In genomic region chr13:97145834-97146233, GRCm38 (mm10) we compare ENCODE assay signal across 10 mouse cellular contexts. TPM values are rescaled to one million over a fixed set of nuclear protein-coding genes. Genes with fewer than 3 reads are reported as not detected.
DNase-seq lines count a peak whose midpoint lies in the region; ATAC-seq and TF ChIP-seq lines count a peak whose summit lies in the region.
"Had no signal": no experiment of that assay in that cellular context is flagged by ENCODE, and none has a peak within 500 bp of the region (broad histone marks: within the 10 kb centered on the region; RNA-seq: fewer than 3 reads in every experiment).

No protein-coding gene starts in this region.

- WGBS in heart, postnatal 0 days: 56% methylated on average over 4 of the region's 4 CpGs

- H3K4me2 ChIP-seq in heart, postnatal 0 days (ENCODE audit: low read depth, low read length): no peak overlapping the region
- H3K4me2 ChIP-seq: embryonic facial prominence, embryonic 12.5 days; limb, embryonic 13.5 days had no signal

- ATAC-seq in heart, postnatal 0 days (ENCODE audit: insufficient read depth, low read depth): no peak

- no peak for TF ChIP-seq EP300 in heart, postnatal 0 days (IDR thresholded peaks at IDR 0.05; ENCODE audit: low read depth)

- peaks cover 61% of the 10 kb centered on the region for H3K36me3 ChIP-seq in heart, postnatal 0 days (replicated peaks; ENCODE audit: control insufficient read depth, insufficient read depth, low read length)

- peak; percentile 17 for DNase-seq in heart, postnatal 0 days (ENCODE audit: low spot score)
- no peak for DNase-seq in heart, adult 11 months
- peak; percentile 26 for DNase-seq in urinary bladder, postnatal 14 days (ENCODE audit: low spot score)
- no peak for DNase-seq in urinary bladder, postnatal 10 days (ENCODE audit: low spot score)
- peak; percentile 42 for DNase-seq in cerebellum, adult 9-10 months
- peak; percentile 80 for DNase-seq in induced T-regulatory cell, adult 2 months (ENCODE audit: low read depth)
- peak; percentile 84 for DNase-seq in retina, embryonic 14.5 days (ENCODE audit: low spot score)
- DNase-seq in urinary bladder, postnatal 4 days (ENCODE audit: low spot score in 2 of 2): no peak

- H3K27me3 ChIP-seq in heart, postnatal 0 days (ENCODE audit: control insufficient read depth, insufficient read depth, low read length): no peaks in the 10 kb centered on the region
- H3K27me3 ChIP-seq: embryonic facial prominence, embryonic 12.5 days; limb, embryonic 13.5 days had no signal

- no peaks in the 10 kb centered on the region for H3K4me1 ChIP-seq in heart, postnatal 0 days (ENCODE audit: control insufficient read depth, insufficient read depth)
- H3K4me1 ChIP-seq: embryonic facial prominence, embryonic 12.5 days; limb, embryonic 13.5 days had no signal

- no peak overlapping the region for H3K27ac ChIP-seq in heart, postnatal 0 days (ENCODE audit: low read depth)
- H3K27ac ChIP-seq: embryonic facial prominence, embryonic 12.5 days; limb, embryonic 13.5 days had no signal

- H3K9me3 ChIP-seq in heart, postnatal 0 days (replicated peaks; ENCODE audit: control insufficient read depth, low read length): no peaks in the 10 kb centered on the region
- H3K9me3 ChIP-seq: embryonic facial prominence, embryonic 12.5 days; limb, embryonic 13.5 days had no signal

- TF ChIP-seq CTCF in heart, postnatal 0 days (IDR thresholded peaks at IDR 0.05; ENCODE audit: low read depth): peak; percentile 61

- no peak overlapping the region for H3K4me3 ChIP-seq in heart, postnatal 0 days (ENCODE audit: low read depth, low read length)
- H3K4me3 ChIP-seq: embryonic facial prominence, embryonic 12.5 days; limb, embryonic 13.5 days had no signal

- no peak overlapping the region for H3K9ac ChIP-seq in heart, postnatal 0 days (replicated peaks; ENCODE audit: low read depth, low read length)
- H3K9ac ChIP-seq: embryonic facial prominence, embryonic 12.5 days; limb, embryonic 13.5 days had no signal

RNA-seq across cellular contexts. Expression of gene Gfm2, which starts 8.1 kb away (rescaled TPM):
- 23.5 and 34.1 TPM in 2 replicates for total RNA-seq in heart, postnatal 0 days (2014; rRNA removed; ENCODE audit: low replicate concordance)
- polyA plus RNA-seq in heart, postnatal 0 days (2015; fragmentation: Nextera tagmentation; extraction: Ambion mirVana): 24.0 and 24.9 TPM in 2 replicates

RNA-seq across cellular contexts. Expression of gene Nsa2, which starts 8.1 kb away (rescaled TPM):
- 23.4 and 42.2 TPM in 2 replicates for total RNA-seq in heart, postnatal 0 days (2014; rRNA removed; ENCODE audit: low replicate concordance)
- polyA plus RNA-seq in heart, postnatal 0 days (2015; fragmentation: Nextera tagmentation; extraction: Ambion mirVana): 43.3 and 47.1 TPM in 2 replicates

RNA-seq across cellular contexts. Expression of gene Gm6169, which starts 46.8 kb away (rescaled TPM):
- 0.65 and 1.3 TPM in 2 replicates for total RNA-seq in heart, postnatal 0 days (2014; rRNA removed; ENCODE audit: low replicate concordance)
- 2.1 and 2.5 TPM in 2 replicates for polyA plus RNA-seq in heart, postnatal 0 days (2015; fragmentation: Nextera tagmentation; extraction: Ambion mirVana)

RNA-seq across cellular contexts. Expression of gene Hexb, which starts 52.3 kb away (rescaled TPM):
- 21.9 and 32.0 TPM in 2 replicates for total RNA-seq in heart, postnatal 0 days (2014; rRNA removed; ENCODE audit: low replicate concordance)
- polyA plus RNA-seq in heart, postnatal 0 days (2015; fragmentation: Nextera tagmentation; extraction: Ambion mirVana): 21.4 and 26.5 TPM in 2 replicates

Comparison
In these comparisons a context has a peak if more than half of its experiments do, and no peak if none do; other contexts are left out.
1. DNase-seq: peak in heart, postnatal 0 days (single experiment), urinary bladder, postnatal 14 days (single experiment), cerebellum, adult 9-10 months (single experiment), induced T-regulatory cell, adult 2 months (single experiment) and retina, embryonic 14.5 days (single experiment); none in heart, adult 11 months (single experiment), urinary bladder, postnatal 10 days (single experiment) and urinary bladder, postnatal 4 days (0 of 2).